Mouse (Mus musculus) embryonic facial prominence, embryonic 13.5 days (tissue): ENCODE data around the gene Eif3g. TPM values are rescaled to one million over a fixed set of nuclear protein-coding genes. Genes with fewer than 3 reads are reported as not detected.

Source experiments
- microRNA-seq: library from miRNA; unstranded; fragments of <30 nt; microRNA quantifications from one replicate; pipeline ENCODE4, GENCODE M21; 2016
- polyA plus RNA-seq: library from polyadenylated mRNA; unstranded; fragments of >200 nt; fragmentation: Nextera tagmentation; extraction: Ambion mirVana; gene quantifications from 2 replicates; pipeline ENCODE4 v1.2.1, GENCODE M21; 2015

Gene Eif3g
- polyA plus RNA-seq, 1 experiment from 2014 or later, result 343 TPM

Small RNA genes lying within 50 kb of the gene (microRNA-seq; reads per million reads assigned to microRNA genes)
- 1.8 reads per million, percentile 3 among the genes with 10 or more reads in this experiment for gene Mir7081

Other genes with a start within 250 kb of the Eif3g start
- 48.3 and 52.3 TPM in 2 replicates for gene Pin1, start 246.5 kb downstream of the Eif3g start, polyA plus RNA-seq
- 15.9 and 16.3 TPM in 2 replicates for gene Olfm2, start 152.3 kb downstream of the Eif3g start, polyA plus RNA-seq
- 0.72 and 0.80 TPM in 2 replicates for gene Col5a3, start 83.6 kb downstream of the Eif3g start, polyA plus RNA-seq
- not detected in 2 replicates for gene Rdh8, start 80.1 kb downstream of the Eif3g start, polyA plus RNA-seq
- 7.5 and 9.1 TPM in 2 replicates for gene A230050P20Rik, start 30.0 kb downstream of the Eif3g start, polyA plus RNA-seq
- gene Angptl6, start 18.9 kb downstream of the Eif3g start, polyA plus RNA-seq, result 3.6 and 5.4 TPM in 2 replicates
- 86.2 and 87.6 TPM in 2 replicates for gene Ppan, start 10.4 kb downstream of the Eif3g start, polyA plus RNA-seq
- gene Dnmt1, start 61.3 kb upstream of the Eif3g start, polyA plus RNA-seq, result 102 and 109 TPM in 2 replicates
- 67.8 and 71.5 TPM in 2 replicates for gene S1pr2, start 78.2 kb upstream of the Eif3g start, polyA plus RNA-seq
- 142 TPM in 2 replicates for gene Mrpl4, start 104.1 kb upstream of the Eif3g start, polyA plus RNA-seq
- gene Icam1, start 117.4 kb upstream of the Eif3g start, polyA plus RNA-seq, result 13.4 and 15.4 TPM in 2 replicates
- 0.27 and 2.6 TPM in 2 replicates for gene Icam4, start 130.8 kb upstream of the Eif3g start, polyA plus RNA-seq
- gene Icam5, start 133.4 kb upstream of the Eif3g start, polyA plus RNA-seq, result 0.13 and 0.21 TPM in 2 replicates
- gene Zglp1, start 168.5 kb upstream of the Eif3g start, polyA plus RNA-seq, result 1.3 TPM in 1 of 2 replicates, not detected in the other
- 0.79 and 1.0 TPM in 2 replicates for gene Gm49373, start 174.5 kb upstream of the Eif3g start, polyA plus RNA-seq
- gene Fdx1l, start 175.0 kb upstream of the Eif3g start, polyA plus RNA-seq, result 60.0 and 60.2 TPM in 2 replicates
- 2.3 and 2.4 TPM in 2 replicates for gene Gm38431, start 193.4 kb upstream of the Eif3g start, polyA plus RNA-seq
- 57.7 and 61.0 TPM in 2 replicates for gene Raver1, start 193.4 kb upstream of the Eif3g start, polyA plus RNA-seq
- gene Tyk2, start 232.6 kb upstream of the Eif3g start, polyA plus RNA-seq, result 14.1 and 14.4 TPM in 2 replicates